Mouse (Mus musculus): ENCODE data around the gene Epdr1. TPM values are rescaled to one million over a fixed set of nuclear protein-coding genes. Genes with fewer than 3 reads are reported as not detected.

Gene Epdr1
- 100 to 1,000 TPM in 3 of 4 experiments, 10 to 100 TPM in 1; 90.8 to 132 (median 107) TPM for total RNA-seq (2022)

DNA sequence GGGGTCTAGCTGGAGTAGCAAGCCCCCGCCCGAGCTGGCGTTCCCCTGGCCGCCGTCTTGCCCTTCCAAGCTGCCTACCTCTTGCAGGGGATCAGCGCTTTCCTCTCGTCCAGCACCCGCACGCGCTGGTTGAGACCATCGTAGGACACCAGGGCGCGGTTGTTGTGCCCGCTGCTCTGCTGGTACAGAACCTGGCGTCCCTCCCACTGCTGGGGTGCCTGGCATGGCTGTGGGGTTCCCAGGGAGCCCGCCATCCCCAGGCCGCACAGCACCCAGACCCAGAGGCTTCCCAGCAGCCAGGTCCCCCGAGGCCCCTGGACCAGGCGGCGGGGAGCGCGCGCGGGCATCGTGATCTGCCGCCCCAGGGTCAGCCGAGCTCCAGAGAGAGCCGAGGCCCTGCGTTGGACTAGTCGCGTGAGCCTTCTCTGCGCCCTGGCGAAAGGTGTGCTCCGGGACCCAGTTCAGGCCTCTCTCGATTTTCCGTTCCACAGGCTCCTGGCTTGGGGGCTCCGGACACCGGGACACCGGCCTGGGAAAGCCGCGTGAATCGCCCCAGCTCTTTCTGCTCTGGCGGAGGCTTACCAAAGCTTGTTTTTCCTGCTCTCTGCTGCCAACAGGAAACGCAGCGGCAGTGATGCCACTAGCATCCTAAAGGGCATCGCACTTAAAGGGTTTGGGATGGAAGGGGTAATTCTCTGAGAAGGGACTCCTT, at the start of gene Epdr1:
Gene Epdr1, minus strand, starts transcription at position 712 of the 712 bp plus-strand sequence.
- DNase-seq (ENCODE audit: low spot score in 2 of 2) = peak; percentile 18 to 46

DNA sequence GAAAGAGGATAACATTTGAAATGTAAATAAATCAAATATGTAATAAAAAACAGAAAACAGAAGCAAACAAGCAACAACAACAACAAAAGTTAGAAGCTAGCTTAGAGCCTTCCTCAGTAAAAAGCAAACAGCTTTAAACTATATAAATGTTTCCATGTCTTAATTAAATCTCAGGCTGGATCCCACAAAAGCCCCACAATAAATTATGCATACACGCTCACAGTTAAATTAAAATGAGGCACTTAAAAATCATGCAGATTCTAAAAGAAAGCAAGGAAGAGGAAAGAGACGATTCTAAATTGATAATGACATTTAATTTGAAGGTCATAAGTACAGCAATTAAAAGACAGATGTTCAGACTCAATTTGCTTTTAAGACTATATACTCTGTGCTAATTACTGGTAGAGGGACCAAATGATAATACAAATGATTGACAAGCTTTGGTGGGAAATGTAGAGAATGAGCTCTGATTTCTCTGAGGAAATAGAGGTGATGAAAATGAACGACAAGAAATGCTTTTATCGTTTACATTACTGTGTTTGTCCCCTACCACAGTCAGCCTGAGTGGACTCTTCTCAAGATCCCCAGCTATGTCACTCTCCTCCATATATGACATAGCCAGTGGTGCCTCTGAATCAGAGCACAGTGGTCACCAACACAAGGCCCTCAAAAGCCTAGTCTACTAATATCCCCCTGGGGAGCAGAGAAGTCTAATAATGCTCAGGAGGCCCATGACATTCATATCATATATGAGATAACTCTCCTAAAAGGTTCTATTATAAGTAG, 48.8 kb upstream of the Epdr1 start:
- no peak for DNase-seq (ENCODE audit: low spot score in 2 of 2)

DNA sequence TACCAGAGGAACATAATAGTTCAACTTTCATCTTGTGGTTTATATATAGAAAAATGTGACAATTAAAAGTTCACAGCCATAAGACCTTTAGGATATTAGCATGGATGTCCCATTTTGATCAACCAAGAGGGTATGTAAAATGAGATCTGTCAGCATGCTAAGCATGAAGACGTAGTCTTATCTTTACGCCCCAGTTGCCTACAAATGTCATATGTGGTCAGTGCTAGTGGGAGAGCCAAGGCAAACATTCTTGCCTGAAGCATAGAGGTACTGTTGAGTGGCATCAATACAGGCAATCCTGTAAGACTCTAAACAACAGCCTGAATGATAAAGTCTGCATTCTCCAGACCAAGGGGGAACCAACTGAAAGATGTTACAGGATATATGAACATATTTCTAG, 32.7 kb upstream of the Epdr1 start:
- DNase-seq (ENCODE audit: low spot score in 2 of 2) = no peak

DNA sequence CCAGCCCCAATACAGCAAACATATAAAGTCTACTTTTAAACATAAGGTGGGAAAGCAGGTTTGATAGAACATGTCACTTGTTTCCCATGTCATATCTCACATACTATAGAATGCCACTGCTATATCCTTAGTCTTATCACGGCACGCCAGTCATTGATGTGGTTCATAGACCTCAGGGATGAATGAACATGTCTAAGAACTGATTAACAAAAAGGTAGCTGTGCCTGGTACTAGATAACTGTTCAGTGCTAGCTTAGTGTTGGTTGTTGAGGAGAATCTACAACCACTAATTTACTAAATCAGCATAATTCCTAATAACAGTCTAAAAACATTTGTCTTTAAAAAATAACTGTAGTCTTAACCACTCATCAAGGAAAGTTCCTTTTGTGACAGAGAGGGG, 30.1 kb upstream of the Epdr1 start:
- DNase-seq (ENCODE audit: low spot score in 2 of 2) = no peak

DNA sequence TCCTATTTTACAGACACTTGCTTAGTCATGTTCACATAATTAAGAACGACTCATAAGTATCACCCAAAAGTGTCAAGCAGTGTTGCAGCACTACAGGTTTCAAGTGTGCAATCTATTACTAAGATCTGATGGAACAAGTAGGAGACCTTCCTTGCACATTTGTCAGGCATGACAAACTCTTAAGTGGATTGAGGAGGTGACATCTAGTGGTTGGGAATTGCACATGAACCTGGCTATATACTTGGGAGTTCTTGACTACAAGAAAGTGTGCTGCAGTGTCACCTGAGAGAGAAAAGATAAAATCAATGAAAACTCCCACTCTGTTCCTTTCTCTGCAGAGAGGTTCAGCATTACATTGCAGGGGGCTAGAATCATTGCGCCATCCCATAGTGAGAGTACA, 24.5 kb upstream of the Epdr1 start:
- no peak for DNase-seq (ENCODE audit: low spot score in 2 of 2)

DNA sequence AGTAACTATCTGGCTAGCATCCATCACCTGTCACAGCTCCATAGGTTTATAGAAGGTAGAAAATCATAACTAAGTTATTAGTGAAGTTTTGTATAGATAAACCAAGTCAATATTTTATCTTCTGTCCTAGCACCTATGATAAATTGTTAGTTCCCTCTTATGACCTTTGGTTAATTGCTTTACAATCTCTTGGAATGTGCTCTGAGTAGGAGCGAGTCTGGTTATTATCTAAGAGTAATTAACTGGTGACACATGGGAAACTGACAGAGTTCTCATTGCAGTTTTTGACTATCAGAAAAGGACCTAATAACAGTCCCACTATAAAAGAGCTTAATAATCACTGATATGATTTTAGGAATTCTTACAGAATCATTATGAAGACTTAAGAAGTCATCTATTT, 23.8 kb upstream of the Epdr1 start:
- DNase-seq (ENCODE audit: low spot score in 2 of 2) = no peak

DNA sequence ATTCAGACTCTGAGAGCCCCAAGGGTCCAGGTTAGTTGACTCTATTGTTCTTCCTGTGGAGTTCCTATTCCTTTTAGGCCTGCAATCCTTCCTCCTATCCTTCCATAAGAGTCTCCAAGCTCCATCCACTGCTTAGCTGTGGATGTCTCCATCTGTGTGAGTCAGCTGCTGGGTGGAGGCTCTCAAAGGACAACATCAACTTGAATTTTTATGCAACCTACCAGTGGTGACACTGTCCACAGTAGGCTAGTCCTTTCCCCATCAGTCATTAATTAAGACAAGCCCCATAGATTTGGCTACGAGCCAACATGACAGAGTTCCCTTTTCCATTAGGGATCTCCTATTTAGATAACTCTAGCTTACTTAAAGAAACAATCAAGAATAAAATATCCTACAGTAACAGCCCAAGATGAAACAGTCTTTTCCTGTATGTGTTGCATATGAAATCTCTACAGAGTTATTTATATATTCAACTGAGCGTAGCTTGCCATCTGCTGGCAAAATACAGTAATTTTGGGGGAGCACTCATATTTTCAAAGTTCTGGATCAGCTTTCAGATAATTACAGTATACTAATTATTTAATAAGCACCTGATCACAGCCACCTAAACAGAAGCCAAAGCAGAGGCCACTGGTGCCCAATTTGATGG, 20.6 kb upstream of the Epdr1 start:
- no peak for DNase-seq (ENCODE audit: low spot score in 2 of 2)

DNA sequence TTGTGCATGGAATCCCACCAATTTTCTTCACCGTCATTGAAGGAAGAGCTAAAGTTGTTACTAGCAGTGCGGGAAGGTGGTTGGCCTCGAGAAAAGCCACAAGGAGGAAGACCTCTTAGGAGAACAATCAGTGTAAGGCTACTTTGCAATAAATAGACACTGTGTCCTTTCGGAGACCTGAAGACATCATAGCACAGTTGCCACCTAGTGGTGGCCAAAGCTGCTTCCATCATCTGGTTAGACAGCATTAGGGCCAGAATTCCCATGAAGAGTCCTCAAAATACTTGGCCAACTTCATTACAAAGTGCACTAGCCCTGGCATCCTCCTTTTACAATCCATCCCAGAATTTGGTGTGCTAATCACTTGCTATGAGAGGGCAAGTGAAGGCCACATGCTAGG, 16.4 kb upstream of the Epdr1 start:
- DNase-seq (ENCODE audit: low spot score in 2 of 2) = no peak

DNA sequence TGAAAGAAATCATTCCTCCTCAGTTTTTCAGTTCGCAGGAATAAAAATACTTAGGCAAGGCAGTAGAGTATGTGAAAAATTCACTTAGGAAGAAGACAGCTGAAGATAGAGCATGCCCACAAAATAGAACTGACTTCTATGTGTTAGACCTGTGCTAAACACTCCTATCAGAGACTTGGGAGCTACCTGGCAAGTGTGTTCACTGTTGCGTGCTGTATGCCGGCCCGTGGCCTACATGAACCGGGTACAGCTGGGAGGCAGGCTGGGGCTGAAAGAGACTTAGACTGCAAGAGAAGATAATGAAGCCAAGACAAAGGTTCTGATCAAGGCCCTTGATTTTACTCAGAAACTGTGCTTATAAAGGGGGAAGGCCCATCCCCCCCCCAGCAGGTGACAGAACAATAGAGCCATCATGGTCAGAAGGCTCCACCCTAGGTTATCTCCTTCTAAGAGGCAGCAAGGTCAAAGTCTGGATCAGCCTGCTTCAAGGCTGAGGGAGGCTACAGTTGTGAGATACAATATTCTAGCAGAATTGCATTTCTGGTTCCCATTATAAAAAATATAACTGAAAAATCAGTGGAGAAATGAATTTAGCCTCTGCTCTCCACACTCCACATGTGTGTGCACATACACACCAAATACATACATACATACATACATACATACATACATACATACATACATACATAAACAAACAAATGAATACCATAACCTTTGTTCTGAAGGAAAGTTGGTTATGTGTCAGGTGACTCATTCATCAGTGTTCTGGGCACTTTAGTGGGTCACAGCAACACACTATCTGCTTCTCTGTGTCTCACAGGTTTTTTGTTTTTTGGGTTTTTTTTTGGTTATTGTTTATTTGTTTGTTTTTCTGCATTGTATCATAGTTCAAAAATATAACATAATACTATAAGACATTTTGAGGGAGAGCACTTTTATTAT, 11.3 kb upstream of the Epdr1 start:
- DNase-seq (ENCODE audit: low spot score in 2 of 2) = no peak

DNA sequence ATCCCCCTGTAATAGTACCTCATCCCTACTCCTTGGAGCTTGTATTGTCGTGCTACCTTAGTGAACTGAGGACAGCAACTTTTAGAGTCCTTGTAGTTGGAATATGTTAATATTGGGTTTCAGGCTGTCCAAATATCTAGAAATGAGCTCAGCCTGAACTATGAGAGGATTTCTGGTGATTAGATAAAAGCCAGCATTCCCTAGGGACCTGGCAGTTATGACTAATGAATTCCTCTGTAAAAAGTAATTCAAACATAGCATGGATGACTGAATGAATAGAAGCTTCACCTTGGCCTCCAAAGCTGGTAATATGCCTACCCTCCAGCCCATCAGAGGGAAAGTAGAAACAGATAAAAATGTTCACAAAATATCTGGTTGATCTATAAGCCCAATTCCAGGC, 6.7 kb upstream of the Epdr1 start:
- no peak for DNase-seq (ENCODE audit: low spot score in 2 of 2)

DNA sequence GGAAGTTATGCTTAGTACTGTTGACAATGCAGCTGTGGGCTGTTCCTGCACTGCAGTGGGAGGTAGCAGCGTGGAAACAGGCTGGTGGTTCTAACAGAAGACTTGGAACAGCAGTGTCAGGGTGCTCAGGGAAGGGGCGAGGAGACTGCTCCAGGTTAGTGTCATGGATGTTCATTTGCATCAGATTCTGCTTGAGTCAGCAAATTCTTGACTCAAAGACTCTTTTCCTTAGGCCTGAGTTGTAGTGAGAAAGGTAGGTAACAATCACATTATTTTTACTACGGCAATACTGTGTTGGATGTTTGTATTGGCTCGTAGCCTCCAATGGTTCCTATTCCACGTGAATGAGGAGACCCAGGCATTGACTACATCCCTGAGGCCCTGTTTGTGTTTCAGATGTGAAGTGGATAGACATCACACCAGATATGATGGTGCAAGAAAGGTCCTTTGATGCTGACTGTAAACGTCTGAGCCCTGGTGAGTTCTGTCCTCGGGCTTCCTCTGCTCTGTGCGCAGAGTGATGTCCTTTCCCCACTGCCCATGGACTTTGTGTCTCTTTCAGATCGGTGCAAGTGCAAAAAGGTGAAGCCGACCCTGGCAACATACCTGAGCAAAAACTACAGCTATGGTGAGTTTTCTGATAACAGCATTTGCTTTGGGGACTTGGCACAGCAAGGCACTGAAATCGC, 5.0 kb upstream of the Epdr1 start:
- DNase-seq (ENCODE audit: low spot score in 2 of 2) = no peak

DNA sequence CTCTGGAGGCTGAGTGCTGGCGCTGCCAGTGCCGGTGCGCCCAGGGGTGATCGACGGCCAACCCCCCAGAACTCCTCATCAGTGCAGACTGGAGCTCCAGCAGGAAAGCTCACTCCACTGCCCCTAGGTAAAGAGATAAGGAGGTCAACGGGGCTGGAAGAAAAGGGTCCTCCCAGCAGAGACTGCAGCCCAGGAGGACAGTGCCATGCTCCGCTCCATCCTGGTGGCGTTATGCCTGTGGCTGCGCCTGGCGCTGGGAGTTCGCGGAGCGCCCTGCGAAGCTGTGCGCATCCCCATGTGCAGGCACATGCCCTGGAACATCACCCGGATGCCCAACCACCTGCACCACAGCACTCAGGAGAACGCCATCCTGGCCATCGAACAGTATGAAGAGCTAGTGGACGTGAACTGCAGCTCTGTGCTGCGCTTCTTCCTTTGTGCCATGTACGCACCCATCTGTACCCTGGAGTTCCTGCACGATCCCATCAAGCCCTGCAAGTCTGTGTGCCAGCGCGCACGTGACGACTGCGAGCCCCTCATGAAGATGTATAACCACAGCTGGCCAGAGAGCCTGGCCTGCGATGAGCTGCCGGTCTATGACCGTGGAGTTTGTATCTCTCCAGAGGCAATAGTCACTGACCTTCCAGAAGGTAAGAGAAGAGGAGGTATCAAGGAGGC, 3.6 kb upstream of the Epdr1 start:
- DNase-seq (ENCODE audit: low spot score in 2 of 2) = no peak

DNA sequence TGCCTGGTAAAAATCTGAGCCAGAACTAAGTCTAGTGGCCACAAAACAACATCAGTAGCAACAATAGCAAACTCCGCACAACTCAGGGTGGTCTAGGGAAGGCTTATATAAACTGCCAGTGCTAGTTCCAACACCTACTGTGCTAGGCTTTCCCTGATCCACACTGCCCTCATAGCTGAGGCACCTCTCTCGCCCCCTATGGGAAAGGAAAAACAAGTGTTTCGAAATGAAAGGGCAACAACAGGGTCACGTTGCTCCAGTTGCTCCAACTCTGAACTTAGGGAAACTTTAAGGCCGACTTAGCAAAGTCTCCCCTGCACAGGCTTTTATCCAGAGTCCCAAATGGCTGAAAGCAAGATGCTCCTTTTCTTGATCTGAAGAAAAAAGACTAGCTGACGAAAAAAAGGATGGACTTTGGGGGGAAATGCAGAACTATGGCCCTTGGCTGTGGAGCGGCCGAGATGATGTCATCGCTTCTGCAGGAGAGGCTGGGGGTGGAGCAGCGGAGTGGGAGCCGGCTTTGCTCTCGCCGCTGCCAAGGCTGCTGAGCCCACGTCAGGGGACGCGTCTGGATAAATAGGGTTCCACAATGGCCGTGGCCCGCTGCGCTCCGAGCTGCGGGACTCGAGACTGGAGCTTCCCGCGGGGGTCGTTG, 3.0 kb upstream of the Epdr1 start, which contains the start of gene Sfrp4:
Gene Sfrp4, plus strand, starts transcription at position 532 of the 655 bp plus-strand sequence.
- DNase-seq (ENCODE audit: low spot score in 2 of 2) = peak; percentile 10 to 42

DNA sequence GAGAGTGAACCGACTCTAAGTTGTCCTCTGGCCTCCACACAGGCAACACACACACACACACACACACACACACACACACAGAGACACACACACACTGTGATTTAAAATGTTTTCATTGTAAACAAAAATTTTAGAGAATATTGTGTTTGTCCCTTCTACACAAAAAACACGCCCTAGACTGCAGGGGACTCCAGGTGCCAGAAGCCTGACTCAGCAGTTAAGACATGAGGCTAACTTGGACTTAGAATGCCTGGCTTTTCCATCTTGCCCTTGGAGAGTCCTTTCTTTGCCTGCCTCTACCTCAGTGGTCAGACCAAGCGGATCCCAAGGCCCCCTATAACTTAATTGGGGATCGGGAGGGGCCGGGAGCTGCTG, 899 bp downstream of the Epdr1 start:
- peak in 1 of 2 experiments; percentile 4 for DNase-seq (ENCODE audit: low spot score in 2 of 2)

DNA sequence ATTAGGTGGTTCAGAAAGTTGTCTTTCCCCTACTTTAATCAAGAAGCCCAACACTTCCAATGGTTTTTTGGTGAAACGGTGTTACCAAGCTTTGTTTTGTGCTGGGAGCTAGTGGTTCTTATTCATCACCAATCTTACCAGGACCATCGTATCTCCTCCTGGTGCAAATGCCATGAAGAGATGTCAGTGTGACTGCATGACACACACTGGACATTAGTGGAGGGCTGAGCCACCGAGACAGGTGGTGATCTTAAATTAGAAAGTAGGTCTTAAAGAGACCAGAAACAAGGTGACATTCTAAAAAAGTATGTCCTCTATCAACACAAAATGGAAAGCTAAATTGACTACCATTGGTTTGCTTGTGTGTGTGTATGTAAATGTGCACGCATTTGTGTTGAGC, 1.6 kb downstream of the Epdr1 start:
- DNase-seq (ENCODE audit: low spot score in 2 of 2) = peak in 1 of 2 experiments; percentile 28

DNA sequence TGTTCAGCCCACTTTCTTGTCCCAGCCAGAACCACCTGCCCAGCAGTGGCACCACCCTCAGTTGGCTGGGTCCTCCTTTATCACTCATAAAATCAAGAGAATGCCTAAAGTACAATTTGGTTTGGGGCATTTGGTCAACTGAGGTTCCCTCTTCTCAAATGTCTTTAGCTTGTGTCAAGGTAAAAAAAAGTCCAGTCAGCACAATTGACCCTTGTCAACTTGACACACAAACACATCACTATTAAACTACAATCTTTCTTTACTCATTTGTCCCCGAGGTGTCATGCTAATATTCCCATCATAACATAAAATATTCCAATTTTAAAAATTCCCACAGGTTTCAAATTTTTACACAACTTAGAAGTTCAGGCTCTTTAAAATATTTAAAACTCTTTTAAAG, 5.4 kb downstream of the Epdr1 start:
- DNase-seq (ENCODE audit: low spot score in 2 of 2) = no peak

DNA sequence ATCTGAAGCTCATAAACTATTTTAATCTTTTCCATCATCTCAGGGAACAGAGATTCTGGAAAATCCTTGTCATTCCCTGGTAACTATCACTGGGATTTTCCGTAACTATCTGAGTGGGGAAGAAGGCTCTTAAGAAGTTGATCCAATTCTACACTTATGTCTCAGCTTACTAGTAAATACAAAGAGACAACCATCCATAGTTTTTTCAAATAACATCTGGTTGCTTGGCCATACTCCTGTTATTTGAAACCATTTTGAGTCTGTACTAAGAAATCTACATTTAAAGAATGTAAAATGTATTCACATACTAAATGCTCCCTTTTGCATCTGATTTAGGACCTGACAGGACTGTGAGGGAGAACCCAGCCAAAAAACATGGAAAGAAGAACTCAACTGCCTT, 6.3 kb downstream of the Epdr1 start:
- no peak for DNase-seq (ENCODE audit: low spot score in 2 of 2)

DNA sequence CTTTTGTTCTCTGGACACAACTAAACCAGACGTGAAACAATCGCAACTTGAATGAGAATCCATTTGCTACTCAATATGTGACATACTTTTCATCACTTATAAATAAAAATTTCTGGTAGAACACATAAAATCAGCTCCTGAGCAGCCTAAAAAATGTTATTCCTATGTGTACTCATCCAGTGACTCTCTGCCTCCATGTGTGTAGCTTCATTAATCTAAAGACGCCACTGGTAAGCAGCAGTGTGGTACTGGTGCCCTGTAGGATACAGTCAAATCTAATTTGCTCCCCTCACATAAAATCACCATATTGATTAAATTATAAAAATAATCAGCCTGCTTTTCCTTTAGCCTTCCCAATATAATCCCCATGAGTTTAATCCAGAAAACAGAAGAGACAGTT, 6.8 kb downstream of the Epdr1 start:
- no peak for DNase-seq (ENCODE audit: low spot score in 2 of 2)

DNA sequence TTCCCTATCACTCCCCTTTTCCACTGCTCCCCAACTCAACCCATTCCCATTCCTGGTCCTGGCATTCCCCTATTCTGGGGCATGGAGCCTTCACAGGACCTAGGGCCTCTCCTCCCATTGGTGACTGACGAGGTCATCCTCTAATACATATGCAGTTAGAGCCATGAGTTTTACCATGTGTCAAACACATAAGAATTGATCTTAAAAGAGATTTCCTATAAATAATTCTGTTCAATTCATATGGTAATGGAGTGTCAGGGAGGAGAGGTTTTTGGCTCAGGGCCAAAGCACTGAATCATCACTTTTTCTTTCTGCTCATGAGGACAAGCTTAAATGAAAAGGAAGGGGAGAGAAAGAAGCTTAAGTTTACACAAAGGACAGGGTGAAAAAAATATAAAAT, 7.4 kb downstream of the Epdr1 start:
- no peak for DNase-seq (ENCODE audit: low spot score in 2 of 2)

DNA sequence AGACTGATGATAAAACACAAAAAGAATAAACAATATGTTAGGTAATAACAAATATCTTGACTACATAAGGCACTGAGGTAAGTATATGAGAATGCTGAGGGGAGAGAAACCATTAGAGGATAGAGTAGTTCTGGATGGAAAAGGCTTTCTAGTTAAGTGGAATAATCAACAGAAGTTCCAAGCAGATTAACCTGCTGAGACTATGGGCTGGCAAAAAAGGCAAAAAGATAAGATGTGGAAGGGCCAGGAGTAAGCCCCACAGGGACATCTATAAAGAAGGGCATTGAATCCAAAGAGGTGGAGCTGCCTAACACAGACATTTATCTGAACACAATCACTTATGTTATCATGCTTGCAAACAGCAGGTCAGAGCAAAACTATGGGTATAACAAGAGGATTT, 11.6 kb downstream of the Epdr1 start:
- DNase-seq (ENCODE audit: low spot score in 2 of 2) = no peak
